Mouse (Mus musculus): Measurements from ENCODE around the gene Zbtb20. TPM values are rescaled to one million over a fixed set of nuclear protein-coding genes. Genes with fewer than 3 reads are reported as not detected.
A peak's percentile ranks its signal among the peaks of the same experiment; 100 is the strongest.

Gene Zbtb20
- polyA plus RNA-seq, 1 experiment from 2014 or later = 27.9 TPM

DNA sequence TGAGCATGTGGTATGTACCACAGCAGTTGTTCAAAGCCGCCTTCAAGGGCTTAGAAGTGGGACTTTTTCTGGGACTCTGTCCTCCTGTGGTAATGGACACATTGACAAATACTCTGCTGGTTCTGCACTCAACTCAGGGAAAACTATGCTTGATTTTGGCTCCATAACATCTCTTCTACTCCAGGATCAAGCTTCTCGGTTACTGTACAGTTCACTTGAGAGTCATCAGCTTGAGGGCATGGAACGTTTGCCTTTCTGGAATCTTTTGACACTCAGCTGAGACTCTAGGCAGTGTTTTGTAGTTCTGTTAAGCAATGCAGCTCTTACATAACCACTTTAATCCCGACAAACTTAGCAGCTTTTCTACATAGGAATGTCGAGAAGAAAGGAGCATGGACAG is 36.1 kb downstream of the Zbtb20 start:
- Histone ChIP-seq H3K27ac (ENCODE audit: low read length) (0 out of 2 replicates have a peak overlapping the region, but pooled peaks have one; percentile 14), H3K9ac (replicated peaks; ENCODE audit: low read depth) (no peak overlapping the region), H3K36me3 (ENCODE audit: insufficient read depth, low read length) (no peaks in the 10 kb centered on the region), H3K4me1 (ENCODE audit: insufficient read depth, low read depth, low read length) (peaks cover 12% of the 10 kb centered on the region; the same call in 1 of the 2 replicates), H3K27me3 (replicated peaks; ENCODE audit: insufficient read depth, low read length) (no peaks in the 10 kb centered on the region), H3K4me3 (ENCODE audit: low read depth, low read length) (no peak overlapping the region), H3K4me2 (replicated peaks; ENCODE audit: low read depth, low read length) (no peak overlapping the region), H3K9me3 (ENCODE audit: low read length) (no peaks in the 10 kb centered on the region)
- DNase-seq (ENCODE audit: low spot score) = peak; percentile 80
- TF ChIP-seq CTCF (IDR thresholded peaks at IDR 0.05) (peak; percentile 51), EP300 (IDR thresholded peaks at IDR 0.05) (peak; percentile 56)
- peak; percentile 82 for ATAC-seq
- WGBS = 37% methylated on average over 5 of the region's 5 CpGs

DNA sequence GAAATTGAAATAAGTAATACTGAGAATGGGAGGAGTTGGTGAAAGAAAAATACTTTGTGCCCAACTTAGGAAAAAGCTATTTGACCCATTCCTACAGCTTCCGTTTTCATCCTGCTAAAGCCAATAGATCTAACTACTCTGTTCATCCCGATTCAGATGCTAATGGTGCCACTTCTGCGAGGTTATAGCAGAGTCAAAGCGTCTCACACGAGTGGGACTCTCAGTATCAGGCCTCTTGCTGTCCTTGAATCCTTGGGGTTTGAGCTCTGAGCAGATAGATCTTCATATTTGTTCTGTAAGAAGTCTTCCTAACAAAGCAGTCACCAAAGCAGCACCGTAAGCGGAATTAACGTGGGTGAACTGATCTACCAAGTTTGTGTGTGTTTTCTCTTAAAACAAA is 37.6 kb downstream of the Zbtb20 start:
- Histone ChIP-seq H3K4me3 (ENCODE audit: low read depth, low read length) (no peak overlapping the region), H3K9me3 (ENCODE audit: low read length) (no peaks in the 10 kb centered on the region), H3K9ac (replicated peaks; ENCODE audit: low read depth) (no peak overlapping the region), H3K36me3 (ENCODE audit: insufficient read depth, low read length) (no peaks in the 10 kb centered on the region), H3K27ac (ENCODE audit: low read length) (no peak overlapping the region), H3K4me1 (ENCODE audit: insufficient read depth, low read depth, low read length) (peaks cover 12% of the 10 kb centered on the region; the same call in 1 of the 2 replicates), H3K4me2 (replicated peaks; ENCODE audit: low read depth, low read length) (no peak overlapping the region), H3K27me3 (replicated peaks; ENCODE audit: insufficient read depth, low read length) (no peaks in the 10 kb centered on the region)
- DNase-seq (ENCODE audit: low spot score) (no peak), ATAC-seq (no peak)
- no peak for TF ChIP-seq EP300 (IDR thresholded peaks at IDR 0.05)
- no peak for TF ChIP-seq CTCF (IDR thresholded peaks at IDR 0.05)
- WGBS = 80% methylated on average over 8 of the region's 8 CpGs

DNA sequence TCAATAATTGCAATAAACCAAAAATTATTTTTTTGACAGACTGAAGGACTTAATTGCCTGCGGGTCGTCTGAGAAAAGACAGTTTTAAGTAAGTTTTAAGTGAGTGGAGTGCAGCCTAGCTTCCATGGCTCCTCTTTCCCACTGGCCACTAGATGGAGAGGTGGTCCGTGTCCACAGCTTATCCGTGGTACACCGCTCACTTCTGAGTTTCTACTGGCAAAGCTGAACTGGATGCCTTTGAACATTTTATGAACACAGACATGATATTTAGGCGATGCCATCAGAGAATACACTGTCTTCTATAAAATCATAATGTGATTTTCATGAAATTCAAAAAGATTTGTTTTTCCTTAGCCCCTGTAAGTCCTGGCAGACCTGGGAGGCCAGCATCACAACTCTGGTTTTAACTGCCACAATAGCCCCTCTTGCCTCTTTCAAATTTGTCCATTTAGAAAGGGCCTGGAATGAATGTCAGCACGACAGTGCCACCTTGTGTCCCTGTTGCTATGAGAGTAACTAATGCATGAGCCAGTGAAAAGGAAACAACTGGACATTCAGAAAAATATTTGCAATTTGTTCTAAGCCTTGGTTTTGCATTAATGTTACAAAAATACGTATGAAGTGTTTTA is 38.9 kb downstream of the Zbtb20 start:
- no peaks in the 10 kb centered on the region for H3K36me3 ChIP-seq (ENCODE audit: insufficient read depth, low read length)
- ATAC-seq (0 out of 2 replicates have a peak, but pooled peaks have one; percentile 32), DNase-seq (ENCODE audit: low spot score) (peak; percentile 69)
- TF ChIP-seq EP300 (IDR thresholded peaks at IDR 0.05) (no peak), CTCF (IDR thresholded peaks at IDR 0.05) (peak; percentile 75)
- H3K4me1 ChIP-seq (ENCODE audit: insufficient read depth, low read depth, low read length) = peaks cover 12% of the 10 kb centered on the region; the same call in 1 of the 2 replicates
- H3K9ac ChIP-seq (replicated peaks; ENCODE audit: low read depth) = no peak overlapping the region
- H3K27me3 ChIP-seq (replicated peaks; ENCODE audit: insufficient read depth, low read length) = no peaks in the 10 kb centered on the region
- no peaks in the 10 kb centered on the region for H3K9me3 ChIP-seq (ENCODE audit: low read length)
- H3K27ac ChIP-seq (ENCODE audit: low read length) = no peak overlapping the region
- H3K4me2 ChIP-seq (replicated peaks; ENCODE audit: low read depth, low read length) = no peak overlapping the region
- 52% methylated on average over 8 of the region's 8 CpGs for WGBS
- no peak overlapping the region for H3K4me3 ChIP-seq (ENCODE audit: low read depth, low read length)

DNA sequence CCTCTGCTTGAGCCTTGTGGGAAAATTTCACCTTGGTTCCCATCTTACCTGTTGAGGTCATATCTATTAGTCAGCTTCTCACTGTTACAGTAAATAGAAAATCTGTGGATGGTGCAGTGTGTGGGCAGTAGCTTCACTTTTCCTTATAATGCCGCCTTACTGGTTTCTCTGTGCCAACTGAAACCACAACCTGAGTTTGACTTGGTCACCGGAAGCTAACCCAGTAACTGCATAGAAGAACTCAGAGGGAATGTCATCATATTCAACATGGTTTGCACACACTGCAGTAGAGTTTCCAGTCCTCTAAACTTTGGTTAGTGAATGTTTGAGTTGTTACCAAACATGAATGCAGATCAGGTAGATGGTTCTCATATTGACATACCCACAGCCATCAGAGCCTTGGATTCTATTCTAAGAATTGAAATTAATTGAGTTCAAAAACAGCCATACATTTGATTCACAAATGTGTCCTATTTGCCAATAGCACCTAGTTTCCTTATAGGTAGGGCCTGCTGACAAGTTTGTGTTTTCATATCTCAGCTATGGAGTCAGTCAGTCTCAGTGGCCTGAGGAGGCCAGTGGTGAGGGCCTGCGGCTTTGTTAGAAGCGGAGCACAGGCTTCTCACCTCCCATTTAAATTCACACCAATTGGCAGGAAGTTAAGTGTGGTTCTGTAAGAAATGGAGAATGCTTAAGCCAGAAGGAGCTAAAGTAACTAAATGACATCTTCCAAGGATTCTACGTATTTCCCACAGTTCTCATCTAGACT is 44.5 kb downstream of the Zbtb20 start:
- WGBS = 90% methylated on average over 5 of the region's 5 CpGs

DNA sequence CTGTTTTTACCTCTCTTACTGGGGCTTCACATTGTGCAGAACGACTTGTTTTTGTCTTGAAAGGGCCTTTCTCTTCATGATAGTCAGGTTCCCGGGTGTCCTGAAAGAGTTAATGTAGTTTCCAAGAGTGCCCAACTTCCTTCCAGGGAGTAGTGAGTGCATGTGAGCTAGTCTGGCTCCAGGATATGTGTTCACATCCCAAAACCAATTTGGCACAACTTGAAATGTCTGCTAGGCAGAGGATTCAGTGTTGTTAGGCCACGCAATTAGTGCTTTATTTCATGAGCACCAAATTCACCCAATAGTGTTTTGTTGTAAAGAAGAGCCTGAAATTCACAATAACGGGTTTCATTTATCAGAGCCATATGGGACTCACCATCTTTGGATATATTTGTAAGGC is 45.8 kb downstream of the Zbtb20 start:
- Histone ChIP-seq H3K4me1 (ENCODE audit: insufficient read depth, low read depth, low read length) (no peaks in the 10 kb centered on the region), H3K36me3 (ENCODE audit: insufficient read depth, low read length) (no peaks in the 10 kb centered on the region), H3K27ac (ENCODE audit: low read length) (no peak overlapping the region), H3K27me3 (replicated peaks; ENCODE audit: insufficient read depth, low read length) (no peaks in the 10 kb centered on the region), H3K9me3 (ENCODE audit: low read length) (no peaks in the 10 kb centered on the region), H3K4me3 (ENCODE audit: low read depth, low read length) (no peak overlapping the region), H3K9ac (replicated peaks; ENCODE audit: low read depth) (no peak overlapping the region), H3K4me2 (replicated peaks; ENCODE audit: low read depth, low read length) (no peak overlapping the region)
- ATAC-seq (no peak), DNase-seq (ENCODE audit: low spot score) (no peak)
- no peak for TF ChIP-seq EP300 (IDR thresholded peaks at IDR 0.05)
- no peak for TF ChIP-seq CTCF (IDR thresholded peaks at IDR 0.05)
- WGBS = 71% methylated on average over 4 of the region's 4 CpGs

More for the DNA sequence above, 44.5 kb downstream of the Zbtb20 start:
- H3K27ac ChIP-seq (ENCODE audit: low read length) = no peak overlapping the region
- no peak for DNase-seq (ENCODE audit: low spot score)
- TF ChIP-seq EP300 (IDR thresholded peaks at IDR 0.05) (no peak), CTCF (IDR thresholded peaks at IDR 0.05) (no peak)
- no peak for ATAC-seq
- H3K4me1 ChIP-seq (ENCODE audit: insufficient read depth, low read depth, low read length) = no peaks in the 10 kb centered on the region
- no peaks in the 10 kb centered on the region for H3K9me3 ChIP-seq (ENCODE audit: low read length)
- H3K4me3 ChIP-seq (ENCODE audit: low read depth, low read length) = no peak overlapping the region
- H3K36me3 ChIP-seq (ENCODE audit: insufficient read depth, low read length) = no peaks in the 10 kb centered on the region
- no peaks in the 10 kb centered on the region for H3K27me3 ChIP-seq (replicated peaks; ENCODE audit: insufficient read depth, low read length)
- no peak overlapping the region for H3K4me2 ChIP-seq (replicated peaks; ENCODE audit: low read depth, low read length)
- H3K9ac ChIP-seq (replicated peaks; ENCODE audit: low read depth) = no peak overlapping the region

DNA sequence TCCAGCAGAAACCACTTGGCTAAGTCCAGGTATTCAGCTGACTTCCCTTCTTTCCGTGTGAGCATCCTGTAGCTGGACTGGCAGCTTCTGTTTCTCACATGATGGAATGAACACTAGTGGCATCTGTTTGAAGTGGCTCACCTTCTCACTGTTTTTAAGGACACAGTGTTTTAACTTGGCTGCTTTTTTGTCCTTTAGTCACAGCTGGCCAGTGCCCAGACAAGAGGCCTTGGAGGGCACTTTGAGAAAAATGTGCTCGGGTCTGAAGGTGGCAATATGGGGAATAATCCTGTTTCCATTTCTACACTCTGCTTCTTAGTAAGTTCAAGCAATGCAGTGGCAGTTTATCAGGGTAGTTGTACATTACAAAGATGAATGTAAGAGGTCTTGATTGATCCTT is 62.5 kb downstream of the Zbtb20 start:
- Histone ChIP-seq H3K4me2 (replicated peaks; ENCODE audit: low read depth, low read length) (no peak overlapping the region), H3K9me3 (ENCODE audit: low read length) (no peaks in the 10 kb centered on the region), H3K4me3 (ENCODE audit: low read depth, low read length) (no peak overlapping the region), H3K36me3 (ENCODE audit: insufficient read depth, low read length) (no peaks in the 10 kb centered on the region), H3K27me3 (replicated peaks; ENCODE audit: insufficient read depth, low read length) (no peaks in the 10 kb centered on the region), H3K4me1 (ENCODE audit: insufficient read depth, low read depth, low read length) (no peaks in the 10 kb centered on the region), H3K9ac (replicated peaks; ENCODE audit: low read depth) (no peak overlapping the region), H3K27ac (ENCODE audit: low read length) (no peak overlapping the region)
- no peak for DNase-seq (ENCODE audit: low spot score)
- ATAC-seq = no peak
- TF ChIP-seq CTCF (IDR thresholded peaks at IDR 0.05) (no peak), EP300 (IDR thresholded peaks at IDR 0.05) (no peak)
- 37% methylated on average over 2 of the region's 2 CpGs for WGBS
